Mouse (Mus musculus) stomach, embryonic 16.5 days (tissue): ENCODE data around the gene Alox8. TPM values are rescaled to one million over a fixed set of nuclear protein-coding genes. Genes with fewer than 3 reads are reported as not detected.

Source experiments
- ATAC-seq: fragments of 200-750 bp; cut with Nextera tagmentation; 2 replicates; pipeline ENCODE4 v1.8.0; 2017; ENCODE audit warnings: moderate number of reproducible peaks, moderate TSS enrichment; ENCODE audit not compliant: insufficient read depth, low FRiP score
- H3K27ac ChIP-seq: fragments of 300-500 bp; sonication (generic); 2 replicates; pipeline ENCODE4 v1.5.1; 2014; ENCODE audit warnings: low read length
- H3K27me3 ChIP-seq: fragments of 300-500 bp; sonication (generic); 2 replicates; pipeline ENCODE4 v1.6.1; 2014; ENCODE audit warnings: low read length, control low read depth, mixed read lengths; ENCODE audit not compliant: control insufficient read depth, insufficient read depth
- H3K36me3 ChIP-seq: fragments of 300-500 bp; sonication (generic); 2 replicates; pipeline ENCODE4 v1.6.1; 2014; ENCODE audit warnings: low read length; ENCODE audit not compliant: control insufficient read depth, insufficient read depth
- H3K4me1 ChIP-seq: fragments of 300-500 bp; sonication (generic); 2 replicates; pipeline ENCODE4 v1.6.1; 2014; ENCODE audit warnings: low read length, control low read depth, mixed read lengths; ENCODE audit not compliant: control insufficient read depth, insufficient read depth
- H3K4me2 ChIP-seq: fragments of 300-500 bp; sonication (generic); 2 replicates; pipeline ENCODE4 v1.6.1; 2014; ENCODE audit warnings: low read depth, low read length, mixed read lengths
- H3K4me3 ChIP-seq: fragments of 300-500 bp; sonication (generic); replicated peaks from 2 replicates; pipeline ENCODE4 v1.5.1; 2014; ENCODE audit warnings: mild to moderate bottlenecking, low read length
- H3K9ac ChIP-seq: fragments of 300-500 bp; sonication (generic); 2 replicates; pipeline ENCODE4 v1.6.1; 2014; ENCODE audit warnings: low read length
- H3K9me3 ChIP-seq: fragments of 300-500 bp; sonication (generic); replicated peaks from 2 replicates; pipeline ENCODE4 v1.6.1; 2016; ENCODE audit warnings: low read length, control low read depth; ENCODE audit not compliant: control insufficient read depth
- WGBS: fragments of 180-500 bp; shearing (Covaris S2); extraction: QIAGEN DNeasy Blood & Tissue Kit; methylation state at CpG from one replicate; pipeline ENCODE4 v1.1.7; 2014; 5-methylcytosine and 5-hydroxymethylcytosine counted together
- polyA plus RNA-seq: library from polyadenylated mRNA; unstranded; fragments of >200 nt; fragmentation: Nextera tagmentation; extraction: Ambion mirVana; gene quantifications from 2 replicates; pipeline ENCODE4 v1.2.1, GENCODE M21; 2015

Alox8 gene
- polyA plus RNA-seq: 0.35 and 0.42 TPM in 2 replicates

DNA sequence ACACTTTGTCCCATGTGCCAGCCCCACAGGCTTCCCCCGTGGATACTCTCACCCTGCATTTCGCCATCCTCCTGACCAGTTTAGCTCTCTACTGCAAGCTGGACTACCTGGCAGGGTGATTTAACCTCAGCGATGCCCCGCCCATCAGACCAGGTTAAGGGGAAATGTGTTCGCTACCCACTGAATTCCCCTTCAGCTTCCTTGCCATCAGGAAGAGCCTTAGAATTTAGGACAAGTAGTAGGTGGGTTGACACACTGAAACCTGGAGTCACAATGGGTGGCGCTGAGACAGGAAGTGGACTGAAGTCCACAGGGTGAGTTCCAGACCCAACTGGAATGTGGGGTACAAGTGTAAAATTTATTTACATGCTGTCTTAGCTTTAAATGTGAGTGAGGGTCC is at the start of gene Alox8:
Alox8 (minus strand) TSS at position 101 of the 400 bp plus-strand sequence.
- H3K4me1 ChIP-seq: 0 out of 2 replicates have a peak, but pooled peaks cover 4% of the 10 kb centered on the region
- H3K9me3 ChIP-seq: no peaks in the 10 kb centered on the region
- ATAC-seq: no peak
- no peaks in the 10 kb centered on the region for H3K36me3 ChIP-seq
- H3K27me3 ChIP-seq: peaks cover 17% of the 10 kb centered on the region
- H3K4me2 ChIP-seq: peak within 1 kb of the TSS; percentile 56
- no peak within 1 kb of the TSS for H3K27ac ChIP-seq
- peak within 1 kb of the TSS; percentile 40 for H3K4me3 ChIP-seq
- peak within 1 kb of the TSS; percentile 60 for H3K9ac ChIP-seq
- 33% methylated on average over 6 of the region's 6 CpGs for WGBS

GRCm38 (mm10) chr11:69245643-69246042 is 48.0 kb upstream of the Alox8 start:
- 11% methylated on average over 2 of the region's 2 CpGs for WGBS
- Histone ChIP-seq H3K4me2 (peak overlapping the region; percentile 39), H3K27ac (peak overlapping the region; percentile 10), H3K27me3 (no peaks in the 10 kb centered on the region), H3K36me3 (no peaks in the 10 kb centered on the region), H3K4me3 (peak overlapping the region; percentile 5; the same call in 1 of the 2 replicates), H3K4me1 (peaks cover 6% of the 10 kb centered on the region), H3K9ac (no peak overlapping the region), H3K9me3 (no peaks in the 10 kb centered on the region)
- no peak for ATAC-seq

- Histone ChIP-seq H3K27me3 (no peaks in the 10 kb centered on the region), H3K9ac (no peak overlapping the region), H3K4me3 (no peak overlapping the region), H3K36me3 (no peaks in the 10 kb centered on the region), H3K9me3 (no peaks in the 10 kb centered on the region), H3K4me2 (no peak overlapping the region; the same call in 1 of the 2 replicates), H3K27ac (no peak overlapping the region), H3K4me1 (peaks cover 6% of the 10 kb centered on the region)
- no peak for ATAC-seq
- 21% methylated on average over 2 of the region's 2 CpGs for WGBS
These were observed 47.3 kb upstream of the Alox8 start for GRCm38 (mm10) chr11:69244911-69245310.

- no peak for ATAC-seq
- Histone ChIP-seq H3K4me1 (peaks cover 5% of the 10 kb centered on the region), H3K9me3 (no peaks in the 10 kb centered on the region), H3K36me3 (no peaks in the 10 kb centered on the region), H3K4me2 (peak within 1 kb of the TSS; percentile 59), H3K27me3 (peaks cover 23% of the 10 kb centered on the region), H3K4me3 (peak within 1 kb of the TSS; percentile 42), H3K27ac (no peak within 1 kb of the TSS), H3K9ac (peak within 1 kb of the TSS; percentile 64)
- WGBS: 24% methylated on average over 13 of the region's 13 CpGs
These were observed 39.2 kb upstream of the Alox8 start, which contains the start of gene Gucy2e for GRCm38 (mm10) chr11:69236926-69237260. Gene Gucy2e, minus strand, starts transcription at chr11:69237036.

- Histone ChIP-seq H3K4me2 (peak overlapping the region; percentile 59), H3K4me1 (peaks cover 5% of the 10 kb centered on the region), H3K27ac (no peak overlapping the region), H3K4me3 (peak overlapping the region; percentile 42), H3K27me3 (peaks cover 23% of the 10 kb centered on the region), H3K9me3 (no peaks in the 10 kb centered on the region), H3K9ac (peak overlapping the region; percentile 64), H3K36me3 (no peaks in the 10 kb centered on the region)
- WGBS: 6% methylated on average over 51 of the region's 51 CpGs
- no peak for ATAC-seq
These were observed 38.6 kb upstream of the Alox8 start for GRCm38 (mm10) chr11:69236061-69236925.

GRCm38 (mm10) chr11:69235285-69236060 is 37.8 kb upstream of the Alox8 start:
- WGBS: 1% methylated on average over 33 of the region's 33 CpGs

DNA sequence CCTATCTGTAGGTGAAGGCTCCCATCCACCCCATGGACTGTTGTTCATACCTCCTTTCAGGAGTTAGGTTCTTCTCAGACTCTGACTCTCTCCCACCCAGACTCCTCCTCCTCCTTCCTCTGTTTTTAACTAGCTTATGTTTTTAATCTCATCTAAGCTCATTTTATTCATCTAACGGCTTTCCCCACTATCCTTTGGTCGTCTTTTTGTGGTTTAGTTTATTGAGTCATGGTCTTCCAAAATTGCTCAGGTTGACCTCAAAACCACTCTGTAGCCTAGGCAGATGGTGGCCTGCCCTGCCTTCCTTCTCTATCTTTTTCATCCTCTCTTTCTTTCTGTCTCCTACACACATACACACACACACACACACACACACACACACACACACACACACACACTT is 35.5 kb upstream of the Alox8 start:
- no peaks in the 10 kb centered on the region for H3K9me3 ChIP-seq
- H3K4me1 ChIP-seq: peaks cover 5% of the 10 kb centered on the region
- H3K4me2 ChIP-seq: no peak overlapping the region
- peaks cover 23% of the 10 kb centered on the region for H3K27me3 ChIP-seq
- no peak overlapping the region for H3K9ac ChIP-seq
- no peak for ATAC-seq
- 76% methylated on average over 2 of the region's 2 CpGs for WGBS
- H3K36me3 ChIP-seq: no peaks in the 10 kb centered on the region
- H3K4me3 ChIP-seq: no peak overlapping the region
- H3K27ac ChIP-seq: no peak overlapping the region

More at GRCm38 (mm10) chr11:69235285-69236060, 37.8 kb upstream of the Alox8 start:
- ATAC-seq: peak; percentile 91
- peak overlapping the region; percentile 59 for H3K4me2 ChIP-seq
- peak overlapping the region; percentile 64 for H3K9ac ChIP-seq
- H3K4me1 ChIP-seq: peaks cover 5% of the 10 kb centered on the region
- H3K36me3 ChIP-seq: no peaks in the 10 kb centered on the region
- H3K27me3 ChIP-seq: peaks cover 23% of the 10 kb centered on the region
- peak overlapping the region; percentile 42 for H3K4me3 ChIP-seq
- H3K9me3 ChIP-seq: no peaks in the 10 kb centered on the region
- no peak overlapping the region for H3K27ac ChIP-seq

- Histone ChIP-seq H3K9ac (no peak overlapping the region), H3K27me3 (no peaks in the 10 kb centered on the region), H3K4me1 (no peaks in the 10 kb centered on the region), H3K4me3 (no peak overlapping the region), H3K9me3 (no peaks in the 10 kb centered on the region), H3K4me2 (no peak overlapping the region), H3K27ac (no peak overlapping the region), H3K36me3 (no peaks in the 10 kb centered on the region)
- no peak for ATAC-seq
- 71% methylated on average over 4 of the region's 4 CpGs for WGBS
These were observed 32.8 kb upstream of the Alox8 start for GRCm38 (mm10) chr11:69230420-69230819.

- Histone ChIP-seq H3K4me1 (no peaks in the 10 kb centered on the region), H3K4me3 (no peak overlapping the region), H3K27ac (no peak overlapping the region), H3K9me3 (no peaks in the 10 kb centered on the region), H3K27me3 (no peaks in the 10 kb centered on the region), H3K4me2 (no peak overlapping the region), H3K9ac (no peak overlapping the region), H3K36me3 (no peaks in the 10 kb centered on the region)
- ATAC-seq: no peak
- 77% methylated on average over 1 of the region's 1 CpGs for WGBS
These were observed 28.1 kb upstream of the Alox8 start for GRCm38 (mm10) chr11:69225715-69226114.
